Mouse (Mus musculus) kidney, adult 2 months (tissue): Measurements from ENCODE around the gene Phactr1.

Experiments used
- CTCF ChIP-seq: fragments of 200-500 bp; conservative IDR thresholded peaks from 2 replicates; pipeline ENCODE4 v1.5.1; 2011; ENCODE audit warnings: low read depth, mild to moderate bottlenecking, control low read depth, low read length, moderate library complexity, mixed read lengths; ENCODE audit not compliant: insufficient read depth, insufficient read length
- POLR2A ChIP-seq: fragments of 200-500 bp; IDR thresholded peaks from one replicate; pipeline ENCODE4 v1.6.1; 2011; ENCODE audit warnings: low read depth, low read length, control low read depth

DNA sequence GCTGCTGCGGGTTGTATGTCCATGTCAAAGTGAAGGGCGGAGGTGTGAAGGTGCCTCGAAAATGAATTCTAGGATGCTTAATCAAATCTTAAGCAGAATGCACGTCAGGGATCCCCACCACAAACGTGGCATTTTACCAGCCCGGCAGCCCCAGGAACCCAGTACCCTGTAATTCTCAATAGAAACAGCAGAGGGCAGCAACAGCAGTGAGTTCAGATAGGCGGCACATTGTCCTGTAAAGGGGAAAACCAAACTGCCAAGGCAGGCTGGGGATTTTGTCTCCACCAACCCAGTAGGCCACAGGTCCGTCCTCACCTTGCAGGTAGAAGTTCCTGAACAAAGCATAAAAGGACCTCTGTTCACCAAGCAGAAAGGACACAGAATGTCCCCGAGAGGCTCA lies 492.8 kb downstream of the Phactr1 start:
- peak; percentile 76 for TF ChIP-seq CTCF
- TF ChIP-seq POLR2A: no peak
